In genomic region chr14:7891401-7891800, GRCm38 (mm10) we compare ENCODE assay signal across 30 mouse cellular contexts.
"Had no signal": no experiment of that assay in that cellular context is flagged by ENCODE, and none has a peak within 500 bp of the region (broad histone marks: within the 10 kb centered on the region; RNA-seq: fewer than 3 reads in every experiment).

No protein-coding gene starts in this region.

- H3K4me3 ChIP-seq: heart, embryonic 12.5 days; heart, embryonic 13.5 days; heart, embryonic 15.5 days; hindbrain, embryonic 10.5 days; hindbrain, embryonic 12.5 days; hindbrain, embryonic 13.5 days; hindbrain, embryonic 15.5 days; intestine, embryonic 15.5 days; kidney, embryonic 15.5 days; layer of hippocampus, adult 2 months; left cerebral cortex, adult 2 months had no signal

- H3K9me3 ChIP-seq: heart, embryonic 12.5 days; heart, embryonic 13.5 days; heart, embryonic 15.5 days; hindbrain, embryonic 10.5 days; hindbrain, embryonic 12.5 days; hindbrain, embryonic 13.5 days; hindbrain, embryonic 15.5 days; intestine, embryonic 15.5 days; kidney, embryonic 15.5 days had no signal

- H3K9ac ChIP-seq: heart, embryonic 12.5 days; heart, embryonic 13.5 days; heart, embryonic 15.5 days; hindbrain, embryonic 12.5 days; hindbrain, embryonic 13.5 days; hindbrain, embryonic 14.5 days; hindbrain, embryonic 15.5 days; intestine, embryonic 15.5 days; kidney, embryonic 15.5 days had no signal

- H3K27me3 ChIP-seq: heart, embryonic 12.5 days; heart, embryonic 13.5 days; heart, embryonic 15.5 days; hindbrain, embryonic 12.5 days; hindbrain, embryonic 13.5 days; hindbrain, embryonic 15.5 days; intestine, embryonic 15.5 days; kidney, embryonic 15.5 days had no signal

- H3K27ac ChIP-seq: heart, embryonic 13.5 days; heart, embryonic 15.5 days; hindbrain, embryonic 10.5 days; hindbrain, embryonic 12.5 days; hindbrain, postnatal 0 days; intestine, embryonic 15.5 days; kidney, embryonic 15.5 days; kidney, postnatal 0 days; layer of hippocampus, adult 2 months; left cerebral cortex, adult 2 months had no signal

- DNase-seq: heart, postnatal 10 days; heart, postnatal 14 days; heart, postnatal 36 days; heart, postnatal 4 days; kidney, adult 11 months; kidney, adult 18-20 months; kidney, adult 2 months; kidney, adult 8-10 months; kidney, adult 9 months; kidney, postnatal 10 days; kidney, postnatal 14 days; kidney, postnatal 25 days; kidney, postnatal 36 days; kidney, postnatal 4 days; layer of hippocampus, adult 9-11 months; layer of hippocampus, postnatal 36 days had no signal
